Mouse (Mus musculus): ENCODE measurements around the gene Opn5. TPM values are rescaled to one million over a fixed set of nuclear protein-coding genes. Genes with fewer than 3 reads are reported as not detected.

Gene Opn5
- polyA plus RNA-seq, 1 experiment, result not detected

GRCm38 (mm10) chr17:42549578-42549977 lies 61.6 kb downstream of the Opn5 start:
- Histone ChIP-seq H3K27me3 (ENCODE audit: control insufficient read depth, insufficient read depth, insufficient read length) (no peaks in the 10 kb centered on the region), H3K4me2 (ENCODE audit: low read depth) (no peak overlapping the region), H3ac (ENCODE audit: control insufficient read depth, insufficient read length) (no peak overlapping the region), H3K4me3 (no peak overlapping the region), H3K79me2 (ENCODE audit: control insufficient read depth, insufficient read depth) (no peaks in the 10 kb centered on the region), H3K36me3 (ENCODE audit: control insufficient read depth, insufficient read depth) (no peaks in the 10 kb centered on the region)
- TF ChIP-seq E2F4 (IDR thresholded peaks at IDR 0.05; ENCODE audit: insufficient read depth), result no peak
- TF ChIP-seq TCF12 (IDR thresholded peaks at IDR 0.05; ENCODE audit: insufficient read depth, poor library complexity, severe bottlenecking), result no peak
- TF ChIP-seq CEBPB (IDR thresholded peaks at IDR 0.05; ENCODE audit: insufficient read depth, poor library complexity, severe bottlenecking), result no peak
- TF ChIP-seq MYOD1 (IDR thresholded peaks at IDR 0.05; ENCODE audit: control insufficient read depth in 1 of 3, insufficient read length in 2 of 3, low read depth in 2 of 3), result no peak

DNA sequence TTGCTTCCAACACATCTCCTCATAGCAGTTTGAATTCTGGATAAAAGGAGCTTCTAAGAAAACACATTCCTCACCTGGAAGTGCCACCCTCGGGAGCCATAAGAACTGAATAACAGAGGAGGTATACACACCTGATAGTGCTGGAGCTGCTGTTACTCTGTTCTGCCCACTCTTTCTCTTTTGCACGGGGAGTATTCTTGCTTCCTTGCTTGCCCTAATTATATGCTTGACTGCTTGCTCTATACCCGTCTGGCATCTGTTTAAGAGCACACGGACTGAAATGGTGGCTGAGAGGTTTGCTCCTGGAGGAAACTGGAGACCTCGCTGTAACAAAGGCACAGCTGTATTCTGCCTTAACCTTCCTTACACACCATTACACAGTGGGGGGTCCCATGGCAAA lies 81.0 kb downstream of the Opn5 start:
- Histone ChIP-seq H3K36me3 (ENCODE audit: control insufficient read depth, insufficient read depth) (no peaks in the 10 kb centered on the region), H3K27me3 (ENCODE audit: control insufficient read depth, insufficient read depth, insufficient read length) (no peaks in the 10 kb centered on the region), H3K4me2 (ENCODE audit: low read depth) (no peak overlapping the region), H3K79me2 (ENCODE audit: control insufficient read depth, insufficient read depth) (no peaks in the 10 kb centered on the region), H3K4me3 (no peak overlapping the region), H3ac (ENCODE audit: control insufficient read depth, insufficient read length) (no peak overlapping the region)
- TF ChIP-seq MYOD1 (IDR thresholded peaks at IDR 0.05; ENCODE audit: control insufficient read depth in 1 of 3, insufficient read length in 2 of 3, low read depth in 2 of 3) (no peak), TCF12 (IDR thresholded peaks at IDR 0.05; ENCODE audit: insufficient read depth, poor library complexity, severe bottlenecking) (no peak), E2F4 (IDR thresholded peaks at IDR 0.05; ENCODE audit: insufficient read depth) (no peak), POLR2A (IDR thresholded peaks at IDR 0.05; ENCODE audit: insufficient read length, low read depth) (no peak), TCF3 (IDR thresholded peaks at IDR 0.05; ENCODE audit: insufficient read length, low read depth) (no peak), CEBPB (IDR thresholded peaks at IDR 0.05; ENCODE audit: insufficient read depth, poor library complexity, severe bottlenecking) (no peak)

DNA sequence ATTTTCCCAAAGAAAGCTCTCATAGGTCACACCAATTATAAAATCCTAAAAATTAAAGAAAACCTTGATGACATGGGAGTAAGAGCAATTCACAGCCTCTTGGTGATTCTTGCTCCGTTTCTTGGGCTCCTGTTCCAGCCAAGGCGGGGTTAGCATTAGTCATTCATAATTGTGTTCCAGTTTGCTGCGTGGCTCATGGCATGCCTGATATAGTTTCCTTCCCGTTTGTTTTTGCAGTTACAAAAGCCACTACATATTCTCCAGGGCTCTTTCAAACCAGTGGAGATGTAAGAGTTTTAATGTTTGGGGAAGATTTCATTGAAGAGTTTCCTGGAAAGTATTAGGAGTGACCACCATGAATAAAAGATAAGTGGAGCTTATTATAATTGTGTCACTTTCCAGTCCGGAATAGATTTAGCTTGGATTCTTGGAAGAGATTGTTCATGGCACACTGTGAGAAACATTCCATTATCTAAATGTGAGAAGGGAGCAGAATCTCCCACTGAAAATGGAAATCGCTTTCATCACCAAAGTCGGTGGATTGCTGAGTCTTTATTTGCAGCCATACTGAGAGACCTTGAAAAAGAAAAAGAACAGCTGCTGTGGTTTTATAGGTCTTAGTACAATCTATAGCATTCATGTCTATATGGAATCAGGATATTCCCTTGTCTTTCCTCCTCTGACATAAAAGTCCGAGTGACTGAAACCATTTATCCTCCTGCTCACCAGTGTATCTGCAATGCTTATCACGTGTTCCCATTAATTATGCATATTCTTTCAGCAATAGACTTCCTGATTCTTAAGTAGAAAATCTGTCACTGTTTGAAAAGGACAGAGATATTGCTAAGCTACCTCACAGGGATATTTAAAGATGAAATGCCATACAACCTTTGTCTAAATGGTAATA lies 101.6 kb downstream of the Opn5 start:
- H3K79me2 ChIP-seq (ENCODE audit: control insufficient read depth, insufficient read depth), result no peaks in the 10 kb centered on the region
- no peak for TF ChIP-seq TCF12 (IDR thresholded peaks at IDR 0.05; ENCODE audit: insufficient read depth, poor library complexity, severe bottlenecking)
- TF ChIP-seq MAX (IDR thresholded peaks at IDR 0.05; ENCODE audit: low read depth), result no peak
- TF ChIP-seq MYOD1 (IDR thresholded peaks at IDR 0.05; ENCODE audit: control insufficient read depth in 1 of 3, insufficient read length in 2 of 3, low read depth in 2 of 3), result no peak
- TF ChIP-seq SRF (IDR thresholded peaks at IDR 0.05; ENCODE audit: control insufficient read depth, insufficient read length, low read depth), result no peak
- TF ChIP-seq MYOG (IDR thresholded peaks at IDR 0.05; ENCODE audit: control insufficient read depth in 1 of 3, insufficient read depth in 1 of 3, insufficient read length in 2 of 3, low read depth in 2 of 3), result no peak
- TF ChIP-seq TCF3 (IDR thresholded peaks at IDR 0.05; ENCODE audit: insufficient read length, low read depth), result no peak
- H3K4me3 ChIP-seq, result no peak overlapping the region
- H3K36me3 ChIP-seq (ENCODE audit: control insufficient read depth, insufficient read depth), result no peaks in the 10 kb centered on the region
- H3K27me3 ChIP-seq (ENCODE audit: control insufficient read depth, insufficient read depth, insufficient read length), result no peaks in the 10 kb centered on the region
- H3K4me2 ChIP-seq (ENCODE audit: low read depth), result peak overlapping the region; percentile 18
- no peak overlapping the region for H3ac ChIP-seq (ENCODE audit: control insufficient read depth, insufficient read length)

Other genes starting within 250 kb of the Opn5 start
- not detected for gene Adgrf4, start 80.9 kb upstream of the Opn5 start, polyA plus RNA-seq (2012; fragmentation: generic; extraction: Trizol)
- gene Adgrf2, start 130.8 kb upstream of the Opn5 start, polyA plus RNA-seq (2012; fragmentation: generic; extraction: Trizol), result 0.01 TPM